Mouse (Mus musculus) stomach, postnatal 0 days (tissue): ENCODE results near the gene Gcm2.

ENCODE experiments used
- CTCF ChIP-seq: IDR thresholded peaks from 2 replicates; pipeline ENCODE4 v1.5.1; 2016; ENCODE audit warnings: antibody characterized with exemption, low read depth, mild to moderate bottlenecking, moderate library complexity
- EP300 ChIP-seq: optimal IDR thresholded peaks from 2 replicates; pipeline ENCODE3; 2016; ENCODE audit warnings: antibody characterized with exemption

DNA sequence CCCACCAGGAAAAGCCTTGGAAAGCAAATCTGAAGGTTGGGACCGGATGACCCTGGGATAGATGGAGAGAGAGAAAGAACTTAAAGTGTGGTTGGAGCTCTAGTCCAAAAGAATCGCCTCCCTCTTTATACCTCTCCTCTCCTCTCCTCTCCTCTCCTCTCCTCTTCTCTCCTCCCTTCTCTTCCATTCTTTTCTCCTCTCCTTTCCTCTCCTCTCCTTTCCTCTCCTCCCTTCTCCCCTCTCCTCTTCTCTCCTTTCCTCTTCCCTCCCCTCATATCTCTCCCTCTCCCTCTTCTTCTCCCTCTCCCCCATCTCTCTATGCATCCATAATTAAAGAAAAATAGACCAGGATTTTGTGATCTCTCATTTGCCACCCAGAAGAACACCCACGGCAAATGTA lies at the start of gene Gcm2:
- TF ChIP-seq EP300, result no peak
- TF ChIP-seq CTCF, result no peak
